Mouse (Mus musculus) right cerebral cortex, postnatal 10 days (tissue): ENCODE results near the gene Sec24b.

Experiments used
- DNase-seq, 2 experiments: peaks; one replicate each; pipeline ENCODE4 v3.0.0; 2021; ENCODE audit warnings: low spot score in 2 of 2

Gene Sec24b

GRCm38 (mm10) chr3:130054587-130054986, 6.8 kb downstream of the Sec24b start:
- DNase-seq = no peak

GRCm38 (mm10) chr3:130053340-130054066, 7.8 kb downstream of the Sec24b start:
- no peak for DNase-seq

GRCm38 (mm10) chr3:130052541-130053298, 8.6 kb downstream of the Sec24b start:
- peak; percentile 48 to 53 for DNase-seq

GRCm38 (mm10) chr3:130052116-130052515, 9.2 kb downstream of the Sec24b start:
- no peak for DNase-seq

GRCm38 (mm10) chr3:130040711-130041110, 20.6 kb downstream of the Sec24b start:
- no peak for DNase-seq

GRCm38 (mm10) chr3:130040017-130040416, 21.3 kb downstream of the Sec24b start:
- no peak for DNase-seq

GRCm38 (mm10) chr3:130028741-130029140, 32.6 kb downstream of the Sec24b start:
- DNase-seq = peak in 1 of 2 experiments; percentile 15

- no peak for DNase-seq
Measured at GRCm38 (mm10) chr3:130026181-130026580, 35.2 kb downstream of the Sec24b start.

- DNase-seq = no peak
Measured at GRCm38 (mm10) chr3:130025556-130025955, 35.8 kb downstream of the Sec24b start.

GRCm38 (mm10) chr3:130012943-130013342, 48.4 kb downstream of the Sec24b start:
- DNase-seq = no peak

GRCm38 (mm10) chr3:130011236-130011635, 50.1 kb downstream of the Sec24b start:
- DNase-seq = no peak

- DNase-seq = no peak
Measured at GRCm38 (mm10) chr3:130006141-130006540, 55.2 kb downstream of the Sec24b start.

- no peak for DNase-seq
Measured at GRCm38 (mm10) chr3:130000926-130001325, 60.4 kb downstream of the Sec24b start.

GRCm38 (mm10) chr3:129998526-129998925, 62.8 kb downstream of the Sec24b start:
- DNase-seq = peak; percentile 43 to 48

GRCm38 (mm10) chr3:129998001-129998400, 63.4 kb downstream of the Sec24b start:
- DNase-seq = peak in 1 of 2 experiments; percentile 23

GRCm38 (mm10) chr3:129997324-129997723, 64.0 kb downstream of the Sec24b start:
- no peak for DNase-seq

GRCm38 (mm10) chr3:129987297-129987696, 74.1 kb downstream of the Sec24b start:
- DNase-seq = no peak

GRCm38 (mm10) chr3:129985335-129985734, 76.0 kb downstream of the Sec24b start:
- no peak for DNase-seq

GRCm38 (mm10) chr3:129984797-129985196, 76.6 kb downstream of the Sec24b start:
- no peak for DNase-seq

- DNase-seq = no peak
Measured at GRCm38 (mm10) chr3:129982271-129982670, 79.1 kb downstream of the Sec24b start.

- DNase-seq = no peak
Measured at GRCm38 (mm10) chr3:129981756-129982155, 79.6 kb downstream of the Sec24b start.

- DNase-seq = no peak
Measured at GRCm38 (mm10) chr3:129979510-129979909, 81.8 kb downstream of the Sec24b start.

GRCm38 (mm10) chr3:129978716-129979115, 82.6 kb downstream of the Sec24b start:
- DNase-seq = no peak
